Mouse (Mus musculus): ENCODE data around the gene Ranbp17.

- TF ChIP-seq CTCF (IDR thresholded peaks at IDR 0.05; ENCODE audit: low read depth, low read length) (no peak), POLR2A (IDR thresholded peaks at IDR 0.05; ENCODE audit: borderline replicate concordance, low read depth, low read length) (no peak)
Measured at GRCm38 (mm10) chr11:33319006-33319611, 194.4 kb downstream of the Ranbp17 start.
